Mouse (Mus musculus) spleen, adult 2 months (tissue): Measurements from ENCODE around the gene Akr1d1.

Experiments used
- CTCF ChIP-seq: fragments of 200-500 bp; IDR thresholded peaks from 2 replicates; pipeline ENCODE4 v1.5.1; 2011; ENCODE audit warnings: mild to moderate bottlenecking, inconsistent platforms; ENCODE audit not compliant: insufficient read depth, insufficient read length, insufficient replicate concordance; ENCODE audit errors: extremely low read depth
- POLR2A ChIP-seq: fragments of 200-500 bp; IDR thresholded peaks from 2 replicates; pipeline ENCODE4 v1.6.1; 2011; ENCODE audit warnings: low read depth, low read length, inconsistent platforms

GRCm38 (mm10) chr6:37571939-37572338, 42.0 kb downstream of the Akr1d1 start:
- TF ChIP-seq POLR2A: no peak
- no peak for TF ChIP-seq CTCF
